Mouse (Mus musculus): ENCODE results near the gene Tcp10c. TPM values are rescaled to one million over a fixed set of nuclear protein-coding genes. Genes with fewer than 3 reads are reported as not detected.

The Tcp10c gene
- total RNA-seq (2023): not detected in 2 replicates

GRCm38 (mm10) chr17:13354521-13354920 lies at the start of gene Tcp10c:
TSS of gene Tcp10c (plus strand) at chr17:13354572.

Other genes with a start within 250 kb of the Tcp10c start
- 2.1 TPM in 2 replicates for gene Unc93a, start 222.8 kb upstream of the Tcp10c start, total RNA-seq (2023)
- not detected in 2 replicates for gene Smok2a, start 133.4 kb upstream of the Tcp10c start, total RNA-seq (2023)
- gene Smok2b, start 124.3 kb upstream of the Tcp10c start, total RNA-seq (2023): not detected in 2 replicates

Data from neutrophil, adult 65 days (primary cell).